Mouse (Mus musculus) 3134 (cell line): ENCODE measurements at regions not wholly inside any gene's neighbourhood (a gene's known extent, or its start where the extent isn't known, plus 50 kb on each side); places are given as distances from the start of the nearest gene placed in this dataset.
"Not testable (repeated sequence)": the region's sequence is repeated elsewhere in the genome, so short reads cannot be mapped to it uniquely, and the experiment has no call there.

Experiments
- DNase-seq: peaks from one replicate; pipeline ENCODE4 v3.0.0-alpha.2; 2011; ENCODE audit warnings: low spot score; ENCODE audit not compliant: insufficient read length; ENCODE audit errors: extremely low read depth

DNA sequence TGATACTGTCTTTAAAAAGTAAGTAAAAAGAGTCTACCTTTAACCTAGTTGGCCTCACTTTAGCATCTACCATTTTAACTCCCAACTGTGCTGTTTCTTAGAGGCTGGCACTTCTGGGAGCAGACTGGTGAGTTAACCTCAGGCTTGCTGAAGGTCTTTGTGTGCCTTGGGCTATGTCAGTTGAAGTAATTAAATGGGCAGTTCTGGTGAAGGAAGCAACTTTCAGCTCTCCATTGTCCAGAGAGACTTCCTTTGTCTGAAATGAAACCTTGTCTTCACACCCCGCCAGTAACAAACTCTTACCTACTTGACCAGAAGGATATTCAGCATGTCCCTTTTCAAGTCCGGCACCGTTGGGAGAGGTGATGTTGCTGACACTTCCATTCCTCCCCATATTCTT lies 55.5 kb downstream of the Zfp281 start:
- no peak for DNase-seq

DNA sequence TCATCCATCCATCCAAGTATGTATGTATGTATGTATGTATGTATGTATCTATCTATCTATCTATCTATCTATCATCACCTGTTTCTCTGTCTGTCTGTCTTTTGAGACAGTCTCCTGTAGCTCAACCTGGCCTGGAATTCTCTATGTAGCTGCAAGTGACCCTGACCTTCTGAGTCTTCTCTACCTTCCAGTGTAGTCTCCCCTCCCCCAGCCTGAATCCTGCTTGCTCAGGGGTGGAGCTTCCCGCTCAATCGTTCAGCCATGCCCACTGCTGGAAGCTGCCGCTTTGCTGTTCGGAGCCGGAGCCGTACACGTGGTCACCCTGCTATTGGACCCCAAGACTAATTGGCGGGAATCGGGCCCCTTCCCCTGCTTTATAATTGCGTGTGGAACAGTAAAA lies 57.6 kb downstream of the Zfp281 start:
- not testable (repeated sequence) for DNase-seq

DNA sequence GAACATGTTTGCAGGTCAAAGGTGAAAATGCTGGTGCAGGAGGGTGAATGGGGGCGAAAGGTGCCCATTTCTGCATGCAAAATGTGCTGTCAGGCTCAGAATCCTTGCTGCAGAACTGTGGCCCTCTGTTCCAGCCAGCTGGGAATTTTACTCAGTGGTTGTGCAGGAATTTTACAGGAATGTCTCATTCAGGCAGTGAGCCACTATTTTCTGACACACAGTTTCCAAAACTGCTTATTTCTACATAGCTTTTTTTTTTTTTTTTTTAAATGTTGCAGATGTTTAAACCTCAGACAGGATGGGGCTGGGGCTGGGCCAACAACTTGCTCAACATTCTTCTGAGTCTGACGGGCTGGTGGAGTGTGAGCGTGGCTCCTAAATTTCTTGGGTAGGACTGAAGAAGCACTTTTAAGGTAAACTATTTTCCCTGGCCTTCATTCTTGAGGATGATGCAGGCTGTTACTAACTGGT lies 58.4 kb downstream of the Zfp281 start:
- no peak for DNase-seq

DNA sequence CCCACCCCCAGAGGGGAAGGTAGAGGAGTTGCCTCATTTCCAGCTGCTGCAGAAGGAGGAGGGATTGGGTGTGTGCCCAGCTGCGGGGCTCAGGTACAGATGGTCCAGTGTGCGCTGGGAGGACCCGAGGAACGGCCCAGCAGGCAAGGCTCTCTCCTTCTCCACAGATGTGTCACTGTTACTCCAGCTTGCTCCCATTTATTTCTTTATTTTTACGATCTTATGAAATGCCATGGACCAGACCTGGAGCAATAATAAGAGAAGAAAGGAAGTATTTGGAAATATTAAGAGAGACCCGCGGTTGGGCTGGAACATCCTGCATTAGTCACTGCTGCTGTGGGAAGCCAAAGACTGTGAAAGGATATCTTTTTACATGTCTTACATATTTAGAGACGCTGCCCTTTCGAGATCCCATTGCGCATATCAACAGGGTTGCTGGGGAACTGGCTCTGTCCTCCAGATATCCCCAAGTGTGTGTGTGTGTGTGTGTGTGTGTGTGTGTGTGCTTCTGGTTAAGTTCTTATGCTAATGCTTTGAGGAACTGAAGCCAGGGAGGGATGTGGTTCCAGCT lies 58.9 kb downstream of the Zfp281 start:
- peak; percentile 87 for DNase-seq

DNA sequence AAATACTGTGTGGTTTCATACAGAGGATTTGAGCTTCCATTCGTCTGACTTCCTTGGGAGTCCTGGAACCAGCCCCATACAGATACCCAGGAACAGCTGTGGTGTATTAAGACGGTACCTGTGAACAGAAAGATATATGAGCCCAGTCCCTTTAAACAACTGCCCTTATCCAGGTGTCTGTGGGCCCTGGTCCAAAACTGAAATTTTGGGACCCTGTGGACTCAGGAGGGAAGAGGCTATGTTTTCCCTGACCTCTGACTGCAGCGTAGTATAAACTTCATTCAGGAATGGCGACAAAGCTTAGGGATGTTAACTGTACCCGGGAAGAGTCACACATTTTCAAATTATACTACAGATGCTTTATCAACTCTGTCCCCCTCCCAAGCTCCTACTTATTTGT lies 59.8 kb downstream of the Zfp281 start:
- no peak for DNase-seq

DNA sequence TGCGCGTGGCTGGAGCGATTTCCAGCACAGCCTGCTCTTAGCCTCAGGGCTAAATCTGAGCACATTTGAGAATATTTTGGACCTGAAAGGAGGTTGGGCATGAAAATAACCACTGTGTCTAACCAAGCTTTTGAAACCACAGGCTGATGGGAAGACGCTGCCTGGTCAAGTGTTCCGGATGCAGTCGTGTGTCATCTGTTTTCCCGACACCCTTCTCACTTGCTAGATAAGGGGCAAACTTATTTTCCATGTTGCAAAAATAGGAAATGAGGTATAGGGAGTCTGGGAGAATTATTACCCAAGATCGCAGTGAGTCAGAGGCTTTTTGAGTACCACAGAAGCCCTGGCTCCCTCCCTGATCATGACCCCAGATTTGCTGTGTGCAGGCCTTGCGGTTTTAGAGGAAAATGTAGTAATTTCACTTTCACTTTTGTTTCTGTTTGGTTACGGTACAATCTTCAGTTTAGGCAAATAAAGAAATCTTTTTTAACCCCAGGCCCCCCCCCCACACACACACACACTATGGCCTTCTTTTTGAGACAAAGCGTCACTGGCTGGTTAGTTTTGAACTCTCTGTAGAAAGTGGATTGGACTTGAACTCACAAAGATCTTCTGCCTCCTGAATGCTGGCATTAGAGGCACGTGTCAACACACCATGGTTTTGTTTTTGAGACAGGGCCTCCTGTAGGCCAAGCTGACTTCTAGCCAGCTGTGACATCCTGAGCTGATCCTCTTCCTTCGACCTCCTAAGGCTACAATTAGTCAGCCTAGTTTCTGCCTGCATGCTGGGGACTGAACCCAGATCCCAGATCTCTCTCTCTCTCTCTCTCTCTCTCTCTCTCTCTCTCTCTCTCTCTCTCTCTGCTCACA lies 60.7 kb downstream of the Zfp281 start:
- peak; percentile 90 for DNase-seq

DNA sequence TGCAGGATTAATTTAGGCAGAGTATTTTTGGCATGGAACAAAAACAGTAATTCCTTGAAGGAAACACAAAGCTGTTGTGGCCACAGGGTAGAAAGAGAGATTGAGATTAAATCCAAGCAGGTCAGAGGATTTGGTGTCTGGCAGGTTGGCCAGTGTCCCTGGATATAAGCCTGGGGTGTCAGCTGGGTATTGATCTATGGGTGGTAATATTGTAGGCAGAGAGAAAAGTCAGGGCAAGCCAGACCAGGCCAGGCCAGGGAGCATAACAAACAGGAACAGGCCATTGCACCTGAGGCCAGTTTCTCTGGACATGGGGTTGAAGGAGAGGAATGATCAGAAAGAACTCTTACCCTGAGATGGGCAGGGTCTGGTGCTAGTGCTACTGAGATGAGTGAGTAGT lies 61.8 kb downstream of the Zfp281 start:
- DNase-seq: no peak

DNA sequence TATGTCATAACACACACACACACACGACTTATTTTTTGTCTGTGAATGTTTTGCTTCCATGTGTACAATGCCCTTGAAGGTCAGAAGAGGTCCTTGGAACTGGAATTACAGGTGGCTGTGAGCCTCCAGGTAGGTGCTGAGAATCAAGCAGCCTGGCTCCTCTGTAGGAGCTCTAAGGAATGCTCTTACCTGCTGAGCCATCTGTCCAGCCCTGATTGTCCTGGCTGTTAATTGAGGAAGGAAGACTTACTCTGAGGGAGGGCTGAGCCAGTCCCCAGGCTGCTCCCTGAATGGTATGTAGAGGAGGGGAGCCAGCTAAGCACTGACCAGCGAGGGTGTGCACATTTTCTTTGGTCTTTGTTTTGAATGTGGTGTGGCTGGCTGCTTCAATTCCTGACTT lies 65.4 kb downstream of the Zfp281 start:
- DNase-seq: no peak

DNA sequence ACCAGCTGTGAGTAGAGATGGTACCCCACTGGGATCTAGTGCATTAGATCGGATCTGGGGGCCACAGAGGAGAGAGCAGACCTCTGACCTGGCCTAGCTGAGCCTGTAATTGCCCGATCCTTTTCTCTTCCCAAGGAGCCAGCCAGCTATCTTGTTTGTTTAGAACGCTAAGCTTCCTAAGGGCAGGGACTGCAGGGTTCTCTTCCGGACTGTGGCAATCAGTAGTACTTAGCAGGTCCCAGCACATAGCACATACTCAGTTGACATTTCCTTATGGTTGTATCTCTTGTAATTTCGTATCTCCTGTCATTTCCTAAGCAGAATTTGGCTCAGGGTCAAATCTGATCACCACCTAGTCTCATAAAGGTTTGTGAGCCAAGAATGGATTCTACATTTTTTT lies 68.7 kb downstream of the Zfp281 start:
- DNase-seq: no peak

DNA sequence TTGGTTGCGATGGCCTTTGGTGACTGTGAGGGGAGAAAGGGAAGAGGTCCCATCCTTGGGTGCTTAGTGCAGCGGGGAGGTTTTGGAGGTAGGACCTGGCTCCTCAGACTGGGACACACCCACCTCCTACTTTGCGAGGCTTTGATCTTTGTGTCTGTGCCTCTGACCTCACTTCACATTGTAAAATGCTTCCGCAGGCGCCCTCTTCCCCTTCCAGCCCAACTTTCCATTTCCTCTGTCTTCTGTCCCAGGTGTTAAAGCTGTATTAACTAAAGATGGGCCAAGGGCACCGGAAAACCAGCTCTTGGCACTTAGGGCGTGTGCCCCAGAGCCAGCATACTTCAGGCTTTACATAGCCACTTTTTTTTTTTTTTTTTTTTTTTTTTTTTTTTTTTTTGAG lies 70.3 kb downstream of the Zfp281 start:
- no peak for DNase-seq

DNA sequence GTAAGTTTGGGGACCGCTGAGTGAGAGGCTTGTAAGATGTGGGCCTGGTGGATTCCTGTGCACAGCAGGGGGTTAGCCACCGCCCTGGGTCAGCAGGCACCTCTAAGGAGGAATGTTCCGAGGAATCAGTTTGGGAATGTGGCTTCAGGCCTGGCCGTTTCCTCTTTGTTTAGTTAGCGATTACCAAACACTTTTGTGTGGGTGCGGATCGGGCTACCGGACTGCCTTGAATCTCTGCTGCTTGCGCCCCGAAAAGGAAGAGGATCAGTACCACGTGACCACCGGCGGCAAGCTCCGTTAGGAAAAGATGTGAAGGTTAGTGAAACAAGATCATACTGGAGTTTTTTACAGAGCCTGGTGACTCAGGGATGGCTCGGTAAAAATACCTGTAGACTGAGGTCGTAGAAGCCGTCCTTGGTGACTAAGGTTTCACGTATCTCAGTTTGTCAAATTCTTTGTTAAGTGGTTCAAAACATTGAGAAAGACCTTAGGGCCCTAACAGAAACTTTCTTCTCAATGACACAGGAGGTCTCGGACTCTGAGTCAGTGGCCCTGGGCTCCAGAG lies 71.5 kb downstream of the Zfp281 start:
- DNase-seq: peak; percentile 71

DNA sequence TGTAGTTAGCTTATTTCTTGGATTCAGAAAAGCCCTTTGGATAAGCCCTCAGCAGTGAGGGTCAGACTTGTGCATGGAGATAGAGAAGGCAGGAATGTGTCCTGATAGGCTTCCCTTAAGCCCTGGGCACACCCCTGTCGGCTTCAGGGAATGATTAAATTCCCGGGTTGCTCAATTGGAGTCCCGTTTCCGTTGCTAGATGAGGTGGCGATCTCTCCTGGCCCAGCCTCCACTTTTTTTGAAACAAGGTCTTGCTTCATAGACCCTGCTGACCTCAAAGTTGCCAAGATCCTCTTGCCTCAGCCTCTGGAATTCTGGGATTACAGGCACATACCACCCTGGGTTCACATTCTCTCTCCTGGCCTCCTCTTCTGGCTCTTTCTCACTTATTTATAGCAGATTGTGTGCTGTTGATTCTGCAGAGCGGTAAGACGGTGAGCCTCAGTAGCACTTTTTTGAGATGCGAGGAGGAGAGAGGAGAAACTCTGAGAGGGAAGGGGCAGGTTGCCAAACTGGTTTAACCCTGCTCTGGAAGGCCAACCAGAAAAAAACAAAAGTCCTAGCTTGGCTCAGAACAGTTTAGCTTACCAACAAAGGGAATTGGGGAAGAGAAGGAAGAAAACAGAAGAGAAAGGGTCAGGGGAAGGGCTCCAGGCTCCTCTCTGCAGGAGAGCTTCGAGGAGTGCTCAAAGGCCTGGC lies 73.9 kb downstream of the Zfp281 start:
- DNase-seq: peak; percentile 77

DNA sequence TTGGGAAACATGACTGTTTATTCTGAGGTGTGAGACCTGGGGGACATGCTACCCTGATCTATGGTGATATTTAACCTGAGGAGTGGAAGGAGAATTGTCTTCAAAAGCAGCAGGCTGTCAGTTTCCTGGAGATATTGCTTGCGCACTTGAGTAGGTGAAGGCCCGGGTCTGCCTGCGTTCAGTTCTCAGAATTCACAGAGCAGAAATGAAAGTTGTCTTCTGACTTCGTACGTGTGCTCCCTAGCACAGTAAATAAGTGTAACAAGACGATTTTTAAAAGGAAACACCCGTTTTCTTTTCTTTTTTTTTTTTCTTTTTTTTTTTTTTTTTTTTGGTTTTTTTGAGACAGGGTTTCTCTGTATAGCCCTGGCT lies 74.4 kb downstream of the Zfp281 start:
- DNase-seq: no peak

DNA sequence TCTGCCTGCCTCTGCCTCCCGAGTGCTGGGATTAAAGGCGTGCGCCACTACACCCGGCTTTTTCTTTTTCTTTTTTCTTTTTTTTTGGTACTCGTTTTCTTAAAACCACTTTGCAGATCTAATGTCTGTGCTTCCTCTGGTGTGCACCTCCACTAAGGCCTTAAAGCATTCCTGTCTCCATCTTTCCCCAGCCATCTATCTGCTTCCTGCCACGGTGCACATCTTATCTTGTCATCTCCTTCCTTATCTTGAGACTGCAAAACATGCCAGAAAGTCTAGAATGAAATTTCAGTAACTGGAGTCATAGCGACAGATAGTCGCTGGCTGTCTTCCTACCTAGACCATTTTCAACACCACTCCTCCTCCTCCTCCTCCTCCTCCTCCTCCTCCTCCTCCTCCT lies 74.9 kb downstream of the Zfp281 start:
- DNase-seq: no peak

DNA sequence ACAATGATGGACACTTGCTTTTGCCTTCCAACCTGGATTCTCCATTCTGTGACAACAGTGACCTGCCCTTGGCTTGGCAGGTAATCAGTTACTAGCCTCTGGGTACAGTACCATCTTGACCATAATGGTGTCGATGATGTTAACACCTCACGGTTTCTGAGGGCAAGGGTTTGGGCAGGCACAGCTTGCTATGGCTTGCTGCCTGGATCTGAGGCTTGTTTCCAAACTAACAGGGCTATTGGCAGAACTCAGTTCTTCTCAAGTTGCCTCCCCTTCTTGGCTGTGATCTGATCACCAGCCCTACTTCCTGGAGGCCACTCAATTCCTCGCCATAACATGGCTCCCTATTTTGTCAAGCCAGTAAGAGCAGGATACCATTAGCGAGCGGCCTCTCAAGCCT lies 79.4 kb downstream of the Zfp281 start:
- DNase-seq: no peak

DNA sequence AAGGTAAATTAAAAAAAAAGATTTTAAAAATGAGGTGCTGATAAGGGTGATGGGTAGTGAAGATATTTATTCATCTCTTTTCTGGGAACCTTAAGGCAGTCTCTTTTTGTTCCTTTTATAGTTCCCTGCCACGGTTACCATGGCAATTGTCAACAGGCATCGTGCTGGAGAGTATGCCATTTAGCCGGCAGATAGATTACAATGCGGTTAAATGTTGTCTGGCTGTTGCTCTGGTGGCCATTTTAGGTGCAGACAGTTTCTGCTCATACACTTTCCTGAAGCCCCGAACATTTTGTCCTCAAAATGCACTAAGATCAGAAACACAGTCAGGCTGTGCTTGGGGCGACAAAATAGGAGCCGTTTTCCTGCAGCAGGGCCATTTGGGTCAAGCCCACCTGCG lies 81.8 kb downstream of the Zfp281 start:
- DNase-seq: no peak

DNA sequence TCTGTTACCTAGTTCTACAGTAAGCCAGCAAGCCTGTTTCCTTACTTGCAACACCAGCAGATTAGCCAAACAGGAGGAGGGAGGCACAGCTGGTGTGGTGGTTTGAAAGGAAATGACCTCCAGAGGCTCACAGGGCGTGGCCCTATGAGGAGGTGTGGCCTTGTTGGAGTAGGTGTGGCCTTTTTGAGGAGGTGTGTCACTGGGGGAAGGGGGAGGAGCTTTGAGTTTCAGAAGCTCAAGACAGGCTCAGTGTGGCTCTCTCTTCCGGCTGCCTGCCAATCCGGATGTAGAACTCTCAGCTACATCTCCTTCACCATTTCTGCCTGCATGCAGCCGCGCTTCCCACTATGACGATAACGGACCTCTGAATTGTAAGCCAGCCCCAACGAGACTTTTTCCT lies 82.7 kb downstream of the Zfp281 start:
- DNase-seq: peak; percentile 30

DNA sequence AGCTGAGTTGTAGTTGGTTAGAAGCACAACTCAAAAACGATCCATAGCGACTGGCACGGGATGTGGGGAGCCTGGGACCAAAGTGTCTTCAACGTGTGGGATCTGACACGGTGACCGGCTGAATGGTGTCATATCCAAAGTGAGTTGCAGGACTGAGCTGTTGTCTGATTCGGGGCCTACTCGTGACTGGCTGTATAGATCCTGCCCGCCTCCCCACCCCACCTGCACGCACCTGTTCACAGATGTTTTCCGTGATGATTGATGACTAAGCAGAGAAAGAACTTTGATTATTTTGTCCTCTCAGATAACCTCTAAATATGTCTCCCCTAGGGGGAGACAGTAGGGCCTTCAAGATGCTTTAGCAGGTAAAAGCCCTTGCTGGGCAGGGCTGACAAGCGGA lies 83.2 kb downstream of the Zfp281 start:
- no peak for DNase-seq

DNA sequence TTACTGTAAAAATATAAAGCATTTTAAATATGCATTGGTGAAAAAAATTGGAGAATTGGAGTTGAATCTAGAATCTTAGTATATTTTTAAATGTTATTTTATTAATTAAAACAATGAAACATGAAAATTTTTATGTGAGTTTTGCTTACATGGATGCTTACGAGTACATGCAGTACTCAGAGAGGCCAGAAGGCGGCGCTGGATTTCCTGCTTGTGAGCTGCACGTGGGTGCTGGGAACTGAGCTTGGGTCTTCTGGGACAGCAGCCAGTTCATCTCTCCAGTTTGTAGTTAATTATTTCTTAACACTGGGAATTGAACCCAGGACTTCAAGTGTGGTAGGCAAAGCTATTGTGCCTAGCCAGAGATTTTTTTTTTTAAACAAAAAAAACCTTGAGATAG lies 85.5 kb downstream of the Zfp281 start:
- no peak for DNase-seq

DNA sequence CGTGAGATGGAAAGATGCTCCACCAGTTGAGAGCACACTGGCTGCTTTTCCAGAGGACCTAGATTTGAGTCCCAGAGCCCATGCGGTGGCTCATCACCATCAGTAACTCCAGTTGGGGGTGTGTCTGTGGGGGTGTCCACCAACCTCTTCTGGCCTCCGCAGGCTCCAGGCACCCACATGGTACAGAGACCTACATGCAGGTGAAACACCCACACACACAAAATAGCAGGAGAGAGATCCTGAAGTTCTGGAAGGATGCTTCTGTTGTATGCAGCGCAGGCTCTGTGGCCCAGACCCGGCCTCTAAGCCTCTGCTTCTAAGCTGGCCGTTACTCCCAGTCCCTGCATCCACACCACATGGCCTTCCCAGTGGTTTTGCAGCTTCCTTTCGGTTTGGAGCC lies 86.5 kb downstream of the Zfp281 start:
- no peak for DNase-seq

DNA sequence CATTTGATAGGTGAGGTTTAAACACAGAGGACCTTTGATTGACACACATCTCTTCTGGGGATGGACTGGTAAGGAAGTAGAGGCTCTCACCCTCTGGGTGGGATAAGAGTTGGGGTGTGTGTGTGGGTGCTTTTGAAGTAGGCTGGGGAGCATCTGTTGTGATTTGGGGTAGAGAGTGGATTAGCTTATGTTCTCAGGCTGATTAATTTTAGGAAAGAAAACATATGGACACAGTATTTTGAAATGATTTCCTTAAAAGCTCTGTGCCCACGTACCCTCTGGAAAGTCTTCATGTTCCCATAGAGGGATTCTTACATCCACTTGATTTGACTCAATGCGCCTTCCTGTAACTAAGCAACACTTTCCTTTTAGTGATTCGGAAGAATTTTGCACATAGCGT lies 89.4 kb downstream of the Zfp281 start:
- DNase-seq: no peak

DNA sequence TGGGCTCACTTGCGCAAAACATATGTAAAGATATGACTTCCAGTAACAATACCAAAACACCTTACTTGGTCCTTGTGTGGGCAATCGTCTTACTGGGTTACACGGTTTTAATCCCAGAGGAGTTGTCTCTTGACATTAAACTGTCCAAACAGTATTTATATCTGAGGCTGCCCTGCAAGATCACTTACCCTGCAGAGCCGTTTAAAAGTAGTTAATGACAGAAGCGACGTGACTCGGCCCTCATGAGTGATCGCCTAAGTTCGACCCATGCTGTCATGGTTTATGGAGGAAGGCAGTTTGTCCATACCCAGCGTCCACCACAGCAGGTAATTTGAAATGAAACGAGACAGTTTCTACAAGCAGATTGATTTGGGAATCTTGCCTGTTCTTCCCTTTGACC lies 90.3 kb downstream of the Zfp281 start:
- no peak for DNase-seq
